Mouse (Mus musculus) heart, postnatal 36 days (tissue): ENCODE data around the gene Gtsf1l. TPM values are rescaled to one million over a fixed set of nuclear protein-coding genes. Genes with fewer than 3 reads are reported as not detected.
"Not testable (repeated sequence)": the region's sequence is repeated elsewhere in the genome, so short reads cannot be mapped to it uniquely, and the experiment has no call there.

Experiments used
- DNase-seq, 2 experiments: peaks; one replicate each; pipeline ENCODE4 v3.0.0; 2021 to 2022
- intact Hi-C: fragments of 180-260 bp; cut with DNase I; formaldehyde crosslinking; loops from one replicate; pipeline ENCODE4 v1.15.1; 2025
- total RNA-seq, 2 experiments: library from RNA; stranded (reverse); gene quantifications; 2 replicates each; pipeline ENCODE4 v1.2.3; 2021

The Gtsf1l gene
- total RNA-seq, 2 experiments from 2014 or later: not detected

- no peak for DNase-seq
- intact Hi-C loops: no loop called here
Measured at GRCm38 (mm10) chr2:163089475-163090123, 1.9 kb upstream of the Gtsf1l start.

DNA sequence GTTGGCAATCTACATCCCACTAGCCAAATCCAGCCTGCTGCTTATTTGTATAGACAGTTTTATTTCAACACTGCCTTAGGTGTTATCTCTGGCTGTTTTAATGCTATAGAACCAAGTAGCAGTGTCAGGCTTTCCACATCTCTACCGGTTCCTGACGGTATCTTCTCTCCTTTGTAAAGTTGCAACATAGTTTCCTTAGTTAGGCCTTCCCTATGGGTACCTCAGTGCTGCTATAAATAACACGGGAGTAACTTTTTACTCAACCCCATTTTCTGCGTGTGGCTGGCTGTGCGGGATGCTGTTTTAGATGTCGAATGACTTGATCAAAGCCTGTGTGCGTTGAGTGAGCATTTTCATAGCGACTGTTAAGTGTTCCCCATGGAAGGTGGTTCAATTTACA lies 1.1 kb downstream of the Gtsf1l start:
- DNase-seq: no peak
- intact Hi-C loops: no loop called here

DNA sequence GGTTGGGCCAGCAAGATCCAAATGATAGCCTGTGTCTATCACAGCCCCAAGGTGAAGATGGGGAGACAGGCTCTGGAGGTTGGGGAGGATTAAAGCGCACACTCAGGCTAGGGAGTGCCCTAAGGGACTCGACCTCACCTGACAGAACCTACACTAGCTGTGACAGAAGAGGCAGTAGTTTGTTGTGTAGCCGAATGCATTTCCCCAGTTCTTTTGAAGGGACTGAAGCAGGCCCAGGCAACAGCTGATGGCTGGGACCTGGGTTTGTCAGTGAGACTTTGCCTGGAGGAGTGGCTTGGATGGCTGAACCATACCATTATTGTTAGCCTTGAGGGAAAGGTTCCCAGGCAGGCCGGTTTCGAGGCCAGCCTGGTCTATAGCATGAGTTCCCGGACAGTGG lies 2.6 kb downstream of the Gtsf1l start:
- intact Hi-C loops: no loop called here
- DNase-seq: no peak

- no peak for DNase-seq
- intact Hi-C loops: no loop called here
Measured at GRCm38 (mm10) chr2:163084519-163084918, 3.1 kb downstream of the Gtsf1l start.

DNA sequence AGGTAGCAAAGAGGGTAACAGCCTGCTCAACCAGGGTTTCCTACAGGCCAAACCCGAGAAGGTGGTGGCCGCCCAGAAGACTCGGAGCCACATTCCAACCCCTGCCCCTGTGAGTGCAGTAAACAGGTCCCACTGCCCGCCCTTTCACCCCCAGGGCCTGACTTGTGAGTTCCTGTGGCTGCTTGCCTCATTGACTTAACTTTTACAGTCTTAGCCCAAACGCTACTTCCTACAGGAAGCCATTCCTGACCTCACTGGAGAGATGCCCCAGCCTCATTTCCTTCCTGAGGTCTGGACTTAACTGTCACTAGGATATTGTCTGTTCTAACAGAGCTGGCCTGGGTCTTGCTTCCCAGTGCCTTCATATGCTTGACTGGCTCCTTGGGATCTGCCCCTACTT lies 5.1 kb downstream of the Gtsf1l start:
- no peak for DNase-seq
- intact Hi-C loops: no loop called here

GRCm38 (mm10) chr2:163079041-163079440 lies 8.6 kb downstream of the Gtsf1l start:
- intact Hi-C loops: no loop called here
- DNase-seq: no peak

GRCm38 (mm10) chr2:163075234-163075633 lies 12.4 kb downstream of the Gtsf1l start:
- no peak for DNase-seq
- intact Hi-C loops: no loop called here

- intact Hi-C loops: no loop called here
- no peak for DNase-seq
Measured at GRCm38 (mm10) chr2:163074808-163075207, 12.8 kb downstream of the Gtsf1l start.

GRCm38 (mm10) chr2:163074006-163074405 lies 13.6 kb downstream of the Gtsf1l start:
- intact Hi-C loops: no loop called here
- DNase-seq: no peak

DNA sequence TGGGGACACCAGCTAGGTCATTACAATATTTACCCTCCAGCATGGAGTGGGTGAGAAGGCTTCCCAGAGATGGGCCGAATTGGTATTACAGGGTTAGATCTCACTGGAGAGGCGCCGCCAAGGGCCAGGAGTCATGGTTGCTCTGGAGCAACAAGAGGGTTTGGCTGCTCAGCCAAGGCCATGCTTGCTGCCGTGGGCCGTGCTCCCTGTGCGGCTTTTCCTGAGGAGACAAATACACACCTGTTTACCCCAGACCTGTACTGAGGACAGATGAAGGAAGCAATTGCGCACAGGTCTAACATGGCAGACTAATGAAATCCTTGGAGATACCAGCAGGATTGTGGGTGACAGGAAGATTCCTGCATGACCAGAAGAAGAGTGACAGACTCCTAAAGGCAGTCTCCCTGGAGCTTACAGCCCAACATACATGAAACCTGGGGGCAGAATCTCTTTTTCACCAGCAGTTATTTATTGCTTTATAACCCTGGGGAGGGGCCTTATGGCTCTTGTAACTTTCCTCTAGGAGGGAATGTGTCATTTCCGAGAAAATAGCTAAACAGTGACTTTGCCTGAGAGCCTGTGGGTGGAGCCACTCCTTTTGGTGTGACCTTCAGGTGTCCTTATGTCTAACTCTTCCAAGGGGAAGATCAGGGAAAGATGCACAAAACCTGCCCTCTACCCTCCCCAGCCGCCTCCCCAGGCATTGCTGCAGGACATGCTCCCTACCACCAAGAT lies 14.5 kb downstream of the Gtsf1l start:
- intact Hi-C loops: no loop called here
- DNase-seq: no peak

- intact Hi-C loops: no loop called here
- DNase-seq: no peak
Measured at GRCm38 (mm10) chr2:163071590-163071989, 16.1 kb downstream of the Gtsf1l start.

GRCm38 (mm10) chr2:163070213-163070612 lies 17.4 kb downstream of the Gtsf1l start:
- DNase-seq: no peak
- intact Hi-C loops: no loop called here

DNA sequence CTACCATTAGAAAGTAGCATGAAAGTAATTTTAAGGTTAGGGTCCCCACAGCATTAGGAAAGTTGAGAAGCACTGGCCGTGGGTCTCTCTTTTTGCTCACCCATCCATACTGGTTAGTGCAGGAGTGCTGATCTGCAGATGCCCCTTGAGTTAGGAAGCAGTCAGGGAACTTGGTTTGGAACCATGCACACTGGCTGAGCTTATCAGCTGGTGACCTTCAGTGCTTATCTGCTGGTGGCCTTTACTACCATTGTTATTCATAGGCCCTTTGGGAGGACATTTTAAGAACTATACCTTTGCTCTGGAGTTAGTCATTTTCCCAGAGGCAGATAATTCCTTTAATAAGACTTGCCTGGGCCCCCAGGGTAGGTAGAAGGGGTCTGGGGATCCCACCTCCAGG lies 20.4 kb downstream of the Gtsf1l start:
- intact Hi-C loops: no loop called here
- no peak for DNase-seq

DNA sequence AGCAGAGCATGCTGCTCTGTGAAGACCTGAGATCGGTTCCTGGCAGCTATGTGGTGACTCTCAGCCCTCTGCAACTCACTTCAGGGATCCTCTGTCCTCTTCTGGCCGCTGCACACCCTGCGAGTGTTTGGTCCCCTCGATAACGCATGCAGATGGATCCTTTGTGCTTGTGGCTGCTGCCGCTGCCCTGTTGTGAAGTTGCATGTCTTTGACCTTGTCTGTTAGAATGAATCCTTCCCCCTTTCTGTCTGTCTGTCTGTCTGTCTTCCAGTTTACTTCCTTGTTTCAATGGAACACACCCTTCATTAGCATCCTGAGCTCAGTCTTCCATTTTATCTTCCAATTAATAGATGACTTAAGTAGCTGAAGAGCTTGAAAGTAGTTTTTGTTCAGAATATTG lies 21.3 kb downstream of the Gtsf1l start:
- intact Hi-C loops: no loop called here
- no peak for DNase-seq

GRCm38 (mm10) chr2:163062119-163062508 lies 25.5 kb downstream of the Gtsf1l start:
- no peak for DNase-seq
- intact Hi-C loops: no loop called here

- DNase-seq: no peak
- intact Hi-C loops: no loop called here
Measured at GRCm38 (mm10) chr2:163061203-163062118, 26.2 kb downstream of the Gtsf1l start.

DNA sequence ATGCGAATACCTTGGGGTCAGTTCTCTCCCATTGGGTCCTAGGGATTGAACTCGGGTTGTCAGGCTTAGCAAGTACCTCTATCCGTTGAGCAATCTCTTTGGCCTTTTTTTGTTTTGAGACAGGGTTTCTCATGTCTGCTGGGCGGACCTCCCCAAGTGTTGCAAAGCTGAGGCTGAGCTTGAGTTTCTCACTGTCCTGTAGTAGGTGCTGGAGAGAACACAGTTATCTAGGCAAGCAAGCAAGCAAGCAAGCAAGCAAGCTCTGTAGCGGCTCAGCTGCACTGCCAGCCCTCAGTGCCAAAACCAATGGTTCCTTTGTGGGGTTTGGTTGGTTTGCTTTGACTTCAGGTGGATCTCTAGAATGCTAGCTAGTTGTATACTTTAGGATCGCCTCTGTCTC lies 27.0 kb downstream of the Gtsf1l start:
- intact Hi-C loops: no loop called here
- no peak for DNase-seq

- DNase-seq, intact Hi-C loops: not testable (repeated sequence)
Measured at GRCm38 (mm10) chr2:163058981-163059380, 28.7 kb downstream of the Gtsf1l start.

DNA sequence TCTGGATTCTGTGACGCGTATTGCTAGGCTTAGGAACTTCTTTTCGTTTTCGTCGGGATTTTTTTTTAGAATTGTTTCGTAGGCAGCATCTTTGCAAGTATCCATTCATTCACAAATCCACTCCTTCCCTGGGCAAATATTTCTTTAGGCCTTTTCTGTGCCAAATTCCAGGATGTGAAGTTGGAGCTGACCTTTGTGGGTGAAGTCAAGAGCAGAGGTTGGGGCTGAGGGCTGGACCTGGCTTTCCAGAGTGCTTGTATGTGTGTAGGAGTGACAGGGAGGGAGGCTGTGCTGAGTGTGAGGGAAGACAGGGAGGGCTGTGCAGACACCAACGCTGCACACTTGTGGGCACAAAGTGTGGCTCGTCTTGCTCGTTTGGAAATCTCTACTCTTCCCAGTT lies 31.1 kb downstream of the Gtsf1l start:
- no peak for DNase-seq
- intact Hi-C loops: no loop called here

DNA sequence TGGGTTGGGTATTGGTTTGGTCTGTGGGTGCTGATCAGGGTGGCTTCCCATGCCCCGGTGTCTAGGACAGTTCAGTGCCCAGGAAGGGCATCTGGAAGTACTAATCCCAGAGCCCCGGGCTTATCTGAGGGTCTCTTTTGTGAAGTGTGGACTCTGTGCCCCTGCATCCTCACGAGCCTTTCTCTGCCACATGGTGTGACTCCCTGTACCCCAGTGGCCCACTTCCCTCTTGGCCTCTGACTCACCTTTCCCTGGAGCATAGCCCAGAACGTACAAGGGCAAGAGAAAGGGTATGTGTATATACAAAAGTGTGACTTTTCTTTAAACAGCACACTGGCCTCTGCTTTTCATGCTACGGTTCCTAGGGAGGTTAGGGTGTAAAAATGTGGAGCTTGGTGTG lies 31.9 kb downstream of the Gtsf1l start:
- no peak for DNase-seq
- intact Hi-C loops: no loop called here

- intact Hi-C loops: no loop called here
- DNase-seq: peak; percentile 3 to 5
Measured at GRCm38 (mm10) chr2:163054891-163055494, 32.7 kb downstream of the Gtsf1l start.
